Mouse (Mus musculus): ENCODE measurements around the gene Tas1r2.

- no peak for TF ChIP-seq POLR2A (IDR thresholded peaks at IDR 0.05; ENCODE audit: insufficient read depth, low read depth, low read length)
- no peak for TF ChIP-seq CTCF (IDR thresholded peaks at IDR 0.05; ENCODE audit: insufficient read depth, low read depth, low read length)
Measured at GRCm38 (mm10) chr4:139710467-139711334, 57.4 kb downstream of the Tas1r2 start.

Measured in olfactory bulb, adult 2 months (tissue).